Mouse (Mus musculus): ENCODE data around the gene Ubc.
A peak's percentile ranks its signal among the peaks of the same experiment; 100 is the strongest.
"Not testable (repeated sequence)": the region's sequence is repeated elsewhere in the genome, so short reads cannot be mapped to it uniquely, and the experiment has no call there.

Ubc gene

DNA sequence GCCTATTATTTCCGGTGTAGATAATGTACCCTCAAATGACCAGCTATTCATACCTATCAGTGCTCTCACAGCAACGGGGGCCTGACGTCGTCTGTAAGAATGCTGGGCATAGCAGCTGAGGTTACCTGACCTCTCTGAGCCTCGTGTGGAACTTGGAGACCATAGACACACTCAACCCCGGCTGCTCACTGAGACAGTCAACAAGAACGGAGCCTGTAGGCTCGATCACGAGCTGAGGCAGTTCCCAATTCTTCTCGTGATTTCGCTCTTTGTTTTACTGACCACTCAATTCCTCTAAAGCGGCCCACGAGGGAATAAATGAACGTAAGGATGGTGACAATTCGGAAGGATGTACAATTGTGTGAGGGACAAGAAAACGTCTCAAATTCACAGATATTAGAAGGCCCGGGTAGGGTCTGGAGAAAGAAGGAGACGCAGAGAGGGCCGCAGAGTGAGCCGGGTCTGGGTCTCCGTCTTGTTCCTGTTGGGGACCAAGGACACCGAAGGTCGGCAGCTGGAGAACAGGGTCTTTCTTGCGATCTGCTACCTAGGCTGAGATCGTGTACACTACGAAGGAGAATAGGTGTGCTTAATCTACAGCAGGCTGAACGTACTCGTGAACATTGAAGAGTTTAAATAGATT is 15.0 kb upstream of the Ubc start:
- DNase-seq (ENCODE audit: low spot score in 2 of 2): peak; percentile 59 to 86

DNA sequence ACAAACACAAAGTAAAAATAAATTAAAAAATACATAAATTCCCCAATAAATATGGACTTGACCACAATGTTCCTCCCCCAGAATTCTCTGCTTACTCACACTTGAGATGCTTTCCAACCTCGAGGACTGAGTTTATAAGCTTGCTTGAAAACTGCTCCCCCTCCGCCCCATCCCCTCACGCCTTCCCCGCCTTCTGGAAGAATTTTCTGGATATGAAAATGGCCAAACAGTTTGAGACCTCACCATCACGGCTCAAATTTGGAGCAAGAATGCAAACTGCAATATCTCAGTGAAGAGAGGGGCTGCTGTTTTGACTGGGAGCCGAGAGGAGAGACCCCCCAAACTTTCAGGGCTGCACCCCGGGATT is 14.5 kb upstream of the Ubc start:
- no peak for DNase-seq (ENCODE audit: low spot score in 2 of 2)

DNA sequence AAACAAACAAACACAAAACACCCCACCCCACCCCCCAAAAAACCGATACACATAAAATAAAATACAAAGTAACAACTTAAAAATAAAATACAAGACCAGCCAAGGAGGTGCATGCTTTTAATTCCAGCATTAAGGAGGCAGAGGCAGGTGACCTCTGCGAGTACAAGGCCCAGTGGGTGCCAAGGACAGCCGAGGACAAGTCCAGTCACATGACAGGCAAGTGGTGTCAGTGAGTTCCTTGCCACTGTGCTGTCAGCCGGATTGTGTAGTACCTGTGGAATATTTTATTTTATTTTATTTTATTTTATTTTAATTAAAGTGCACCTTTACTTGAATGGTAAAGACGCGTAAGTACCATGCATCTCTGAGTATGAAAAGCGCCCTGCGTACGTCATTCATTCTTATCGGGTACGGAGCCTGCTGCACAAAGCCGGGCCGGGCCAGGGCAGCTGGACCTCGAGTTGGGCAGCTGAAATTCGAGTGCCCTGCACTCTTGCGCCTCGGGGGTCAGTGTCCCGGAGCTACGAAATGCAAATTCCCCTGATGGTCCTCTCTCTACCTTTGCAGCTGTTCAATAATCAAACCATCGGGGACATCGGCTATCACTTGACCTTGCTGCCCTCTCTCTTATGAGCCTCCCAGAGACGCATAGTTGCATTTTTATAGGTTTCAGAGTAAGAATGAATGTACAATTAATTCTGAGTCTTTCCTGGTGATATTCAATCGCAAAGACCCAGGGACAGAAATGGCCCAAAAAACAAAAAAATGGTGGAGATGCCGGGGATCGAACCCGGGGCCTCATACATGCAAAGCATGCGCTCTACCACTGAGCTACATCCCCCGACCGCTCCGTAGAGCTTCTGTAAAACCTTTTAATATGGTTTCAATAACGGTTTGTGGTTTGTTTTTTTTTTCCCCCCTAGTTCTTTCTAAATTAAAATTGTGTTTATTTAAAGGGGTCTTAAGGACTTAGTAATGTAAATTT is 13.8 kb upstream of the Ubc start:
- peak; percentile 71 to 78 for DNase-seq (ENCODE audit: low spot score in 2 of 2)

DNA sequence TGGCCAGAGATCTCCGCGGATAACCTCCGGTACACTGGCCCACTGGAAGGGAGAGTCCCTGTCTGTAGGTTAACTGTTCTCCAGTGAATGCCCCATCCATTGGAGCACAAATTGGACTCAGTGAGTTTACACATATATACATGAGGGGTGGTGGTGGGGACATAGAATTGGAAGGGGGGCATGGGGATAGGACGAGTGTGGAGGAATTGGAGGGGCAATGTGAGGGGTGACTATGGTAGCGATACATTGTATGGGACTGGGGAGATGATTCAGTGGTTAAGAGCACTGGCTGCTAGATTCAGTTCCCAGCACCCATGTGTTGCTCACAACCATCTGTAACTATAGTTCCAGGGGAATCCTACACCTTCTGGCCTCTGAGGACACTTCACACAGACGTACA is 13.0 kb upstream of the Ubc start:
- DNase-seq (ENCODE audit: low spot score in 2 of 2): no peak

DNA sequence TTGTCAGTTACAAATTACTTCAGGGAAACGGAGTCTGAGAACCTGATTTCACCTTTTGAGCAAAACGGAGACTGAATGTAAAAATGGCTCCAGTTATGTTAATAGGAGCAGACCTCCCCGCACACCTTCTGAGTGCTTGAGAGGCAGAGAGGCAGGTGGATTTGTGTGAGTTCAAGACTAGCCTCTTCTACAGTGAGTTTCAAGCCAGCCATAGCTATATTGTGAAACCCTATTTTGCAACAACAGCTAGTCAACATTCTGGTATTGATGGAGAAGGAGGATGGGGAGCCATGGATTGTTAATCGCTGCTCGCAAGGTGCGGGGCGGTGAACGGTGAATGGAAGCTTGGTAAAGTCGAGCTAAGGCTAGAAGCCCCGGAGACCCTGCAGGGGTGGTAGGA is 12.5 kb upstream of the Ubc start:
- DNase-seq (ENCODE audit: low spot score in 2 of 2): no peak

DNA sequence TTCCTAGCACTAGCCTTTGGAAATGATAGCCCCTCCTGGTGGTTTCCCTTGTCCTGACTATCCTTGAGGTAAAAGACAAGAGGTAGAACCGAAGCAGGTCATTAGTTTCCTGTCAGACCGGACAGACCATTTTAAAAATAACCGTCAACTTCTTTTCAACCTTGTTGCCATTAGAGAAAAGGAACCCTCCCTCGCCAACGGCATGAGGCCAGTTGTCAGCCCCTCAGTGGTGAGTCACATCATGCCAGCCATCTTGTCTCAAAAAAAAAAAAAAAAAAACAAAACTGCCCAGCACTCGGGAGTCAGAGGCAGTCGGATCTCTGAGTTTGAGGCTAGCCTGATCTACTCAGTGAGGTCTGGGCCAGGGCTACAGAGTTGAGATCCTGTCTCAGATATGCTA is 10.9 kb upstream of the Ubc start:
- no peak for DNase-seq (ENCODE audit: low spot score in 2 of 2)

DNA sequence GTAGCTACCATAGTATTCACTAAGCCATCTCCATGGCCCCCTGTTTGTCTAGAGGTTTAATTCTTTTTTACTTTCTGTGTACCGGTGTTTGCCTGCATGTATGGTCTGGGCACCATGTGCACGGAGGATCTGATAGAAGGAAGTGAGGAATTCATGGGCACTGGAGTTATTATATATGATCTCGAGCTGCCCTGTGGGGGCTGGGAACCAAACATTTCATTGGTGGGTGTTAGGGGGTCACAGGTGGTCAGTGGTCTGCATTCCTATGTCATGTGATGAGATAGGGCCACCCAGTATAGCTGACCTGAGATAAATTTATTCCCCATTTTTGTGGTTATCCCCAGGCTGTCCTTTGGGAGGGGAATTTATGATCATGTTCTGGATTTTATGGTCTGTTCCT is 5.0 kb upstream of the Ubc start:
- no peak for DNase-seq (ENCODE audit: low spot score in 2 of 2)

DNA sequence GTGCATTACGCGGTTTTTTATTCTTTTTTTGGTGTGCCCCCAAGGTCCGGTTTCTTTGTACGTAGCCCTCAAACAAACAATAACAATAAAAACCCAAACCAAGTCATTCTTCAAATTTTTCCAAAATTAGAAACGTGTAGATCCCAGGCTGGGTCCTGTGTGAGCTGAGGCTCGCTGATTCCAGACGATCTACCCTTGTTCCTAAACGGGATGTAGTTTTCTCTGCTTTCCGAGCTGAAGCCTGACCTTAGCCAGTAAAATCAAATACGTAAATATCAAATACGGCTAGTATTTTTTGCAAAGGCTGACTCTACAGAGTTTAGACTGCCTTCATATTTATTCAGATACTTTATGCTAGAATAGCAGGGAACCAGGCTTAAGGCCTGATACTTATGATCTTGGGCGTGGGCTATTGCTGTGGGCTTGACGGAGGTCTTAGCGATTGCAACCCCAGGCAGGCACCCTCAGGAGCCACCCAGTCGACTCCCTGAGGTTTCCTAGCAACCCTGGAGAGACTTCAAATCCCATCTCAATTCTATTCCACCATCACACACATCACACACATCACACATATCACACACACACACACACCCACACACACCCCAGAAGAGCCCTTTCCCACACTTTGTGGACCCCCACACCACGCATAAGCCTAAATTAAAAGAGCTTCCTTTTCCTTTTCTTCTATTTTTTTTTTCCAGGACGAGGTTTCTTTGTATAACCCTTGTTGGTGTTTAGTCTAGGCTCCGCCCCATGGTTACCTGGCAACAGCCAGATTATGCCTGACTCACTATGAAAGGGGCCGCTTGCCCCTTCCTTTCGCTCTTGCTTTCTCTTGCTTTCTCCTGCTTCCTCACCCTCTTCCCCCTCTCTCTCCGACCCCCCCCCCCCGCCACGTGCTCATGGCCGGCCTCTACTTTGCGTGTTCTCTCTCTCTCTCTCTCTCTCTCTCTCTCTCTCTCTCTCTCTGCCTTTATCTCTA is 3.9 kb upstream of the Ubc start:
- peak; percentile 56 to 85 for DNase-seq (ENCODE audit: low spot score in 2 of 2)

DNA sequence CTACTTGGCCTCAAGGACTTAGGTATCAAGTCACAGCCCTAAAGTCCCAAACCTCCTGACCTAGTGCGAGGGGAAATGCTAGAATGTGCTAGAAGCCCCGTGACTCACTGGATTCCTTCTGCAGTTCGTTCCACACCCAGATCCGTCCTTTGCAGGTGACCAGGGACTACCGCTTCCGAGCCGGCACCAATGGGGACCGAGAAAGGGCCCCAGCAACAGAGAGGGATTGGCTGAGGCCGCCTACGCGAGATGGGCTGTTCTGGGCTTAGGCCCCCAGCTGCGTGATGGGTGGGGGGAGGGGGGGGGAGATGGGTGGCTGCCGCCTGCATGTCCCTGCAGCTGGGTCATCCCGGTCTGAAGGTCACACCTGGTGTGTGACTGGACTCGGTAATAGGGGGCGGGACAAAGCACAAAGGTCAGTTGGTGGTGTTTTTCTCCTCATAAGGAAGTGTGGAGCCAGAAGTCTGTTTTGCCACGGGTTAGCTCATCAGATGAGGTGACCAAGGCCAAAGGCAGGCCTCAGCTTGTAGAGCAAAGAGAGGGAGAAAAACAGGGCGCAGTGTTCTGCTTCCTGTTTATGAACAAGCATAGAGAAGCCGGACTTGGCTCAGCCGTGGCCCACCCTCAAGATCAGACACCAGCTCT is 3.1 kb upstream of the Ubc start:
- DNase-seq (ENCODE audit: low spot score in 2 of 2): peak; percentile 95 to 98

DNA sequence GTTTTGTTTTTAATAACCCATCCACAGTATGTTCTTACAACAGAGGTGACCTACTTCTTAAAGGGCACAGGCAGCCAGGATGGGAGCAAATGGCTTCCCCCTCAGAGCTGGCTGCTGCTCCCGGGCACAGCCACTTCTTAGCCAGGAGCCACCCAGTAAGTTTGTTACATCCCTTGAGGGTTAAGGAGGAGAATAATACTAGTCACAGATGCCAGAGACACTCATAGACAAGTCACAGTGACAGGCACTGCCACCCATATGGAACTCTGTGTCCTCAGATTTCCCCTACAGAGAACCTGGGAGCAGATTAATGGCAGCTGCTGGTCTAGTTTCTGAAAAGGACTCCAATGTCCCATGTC is 2.6 kb upstream of the Ubc start:
- DNase-seq (ENCODE audit: low spot score in 2 of 2): peak in 1 of 2 experiments; percentile 40

DNA sequence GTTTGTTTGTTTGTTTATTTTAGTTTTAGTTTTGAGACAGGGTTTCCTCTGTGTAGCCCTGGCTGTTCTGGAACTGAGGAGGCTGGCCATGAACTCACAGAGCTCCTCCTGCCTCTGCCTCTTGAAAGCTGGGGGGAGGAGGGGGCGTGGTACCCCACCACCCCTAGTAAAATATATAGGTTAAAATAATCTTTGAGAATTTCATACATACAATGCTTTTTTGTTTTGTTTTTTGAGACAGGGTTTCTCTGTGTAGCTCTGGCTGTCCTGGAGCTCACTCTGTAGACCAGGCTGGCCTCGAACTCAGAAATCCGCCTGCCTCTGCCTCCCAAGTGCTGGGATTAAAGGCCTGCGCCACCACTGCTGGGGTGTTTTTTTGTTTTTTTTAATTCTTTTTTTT is 2.2 kb upstream of the Ubc start:
- DNase-seq (ENCODE audit: low spot score in 2 of 2): not testable (repeated sequence)

DNA sequence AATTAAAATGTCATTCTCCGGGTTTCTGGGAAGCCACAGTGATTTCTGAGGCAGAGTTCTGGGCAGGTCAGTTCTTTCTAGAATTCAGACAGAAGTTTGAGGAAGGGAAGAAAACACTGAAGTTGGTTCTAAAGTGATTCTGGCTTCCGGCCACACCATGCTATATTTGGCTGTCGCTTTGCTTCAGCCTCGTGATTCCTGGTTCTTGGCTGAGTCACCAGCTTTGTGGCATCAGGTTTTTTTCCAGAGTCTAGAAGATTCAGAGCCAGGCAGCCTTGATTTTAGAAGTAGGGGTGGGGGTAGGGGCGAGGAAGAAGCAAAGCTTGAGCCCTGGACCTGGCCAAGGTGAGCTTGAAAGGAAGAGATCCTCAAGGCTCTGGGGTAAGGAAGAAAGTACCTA is 1.6 kb upstream of the Ubc start:
- DNase-seq (ENCODE audit: low spot score in 2 of 2): peak in 1 of 2 experiments; percentile 28

DNA sequence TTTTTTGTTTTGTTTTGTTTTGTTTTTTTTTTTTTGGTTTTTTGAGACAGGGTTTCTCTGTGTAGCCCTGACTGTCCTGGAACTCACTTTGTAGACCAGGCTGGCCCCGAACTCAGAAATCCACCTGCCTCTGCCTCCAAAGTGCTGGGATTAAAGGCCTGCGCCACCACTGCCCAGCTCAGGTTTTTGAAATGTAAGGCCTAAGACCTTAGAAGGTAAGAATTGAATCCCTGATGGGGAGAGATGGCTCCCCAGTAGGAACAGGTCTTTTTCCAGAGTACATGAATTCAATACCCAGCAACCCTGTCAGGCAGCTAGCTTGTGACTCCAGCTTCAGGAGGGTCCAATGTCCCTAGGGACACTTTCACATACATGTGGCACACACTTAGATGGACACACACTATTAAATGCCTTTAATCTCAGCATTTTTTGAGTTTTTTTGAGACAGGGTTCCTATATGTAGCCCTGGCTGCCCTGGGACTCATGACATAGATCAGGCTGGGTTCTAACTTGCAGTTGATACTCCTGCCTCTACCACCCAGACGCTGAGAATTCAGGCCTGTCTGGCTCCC is 990 bp upstream of the Ubc start:
- DNase-seq (ENCODE audit: low spot score in 2 of 2): no peak

DNA sequence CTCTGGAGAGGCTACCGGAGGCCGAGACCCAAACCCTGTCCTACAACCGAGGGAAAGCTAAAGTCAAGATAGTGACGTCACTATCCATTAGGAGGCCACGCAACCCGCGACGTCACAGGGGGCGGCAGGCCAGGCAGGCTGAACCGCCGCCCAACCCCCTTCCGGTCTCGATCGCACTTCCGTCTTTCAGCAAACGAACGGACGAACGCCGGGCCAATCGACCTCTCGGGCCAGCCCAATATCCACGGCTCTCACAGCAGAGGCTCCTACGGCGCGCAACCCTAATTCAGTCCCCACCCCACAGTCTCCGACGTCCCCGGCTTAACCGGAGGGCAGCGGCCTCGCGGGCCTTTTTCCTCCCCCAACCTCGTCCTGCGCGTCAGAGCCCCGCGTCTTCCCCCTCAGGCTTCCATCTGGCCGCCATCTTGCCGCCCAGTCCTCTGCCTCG is 847 bp downstream of the Ubc start, which contains the start of gene Gm10382:
TSS of gene Gm10382 (plus strand) at position 192 of the 448 bp plus-strand sequence.
- peak; percentile 86 to 93 for DNase-seq (ENCODE audit: low spot score in 2 of 2)

DNA sequence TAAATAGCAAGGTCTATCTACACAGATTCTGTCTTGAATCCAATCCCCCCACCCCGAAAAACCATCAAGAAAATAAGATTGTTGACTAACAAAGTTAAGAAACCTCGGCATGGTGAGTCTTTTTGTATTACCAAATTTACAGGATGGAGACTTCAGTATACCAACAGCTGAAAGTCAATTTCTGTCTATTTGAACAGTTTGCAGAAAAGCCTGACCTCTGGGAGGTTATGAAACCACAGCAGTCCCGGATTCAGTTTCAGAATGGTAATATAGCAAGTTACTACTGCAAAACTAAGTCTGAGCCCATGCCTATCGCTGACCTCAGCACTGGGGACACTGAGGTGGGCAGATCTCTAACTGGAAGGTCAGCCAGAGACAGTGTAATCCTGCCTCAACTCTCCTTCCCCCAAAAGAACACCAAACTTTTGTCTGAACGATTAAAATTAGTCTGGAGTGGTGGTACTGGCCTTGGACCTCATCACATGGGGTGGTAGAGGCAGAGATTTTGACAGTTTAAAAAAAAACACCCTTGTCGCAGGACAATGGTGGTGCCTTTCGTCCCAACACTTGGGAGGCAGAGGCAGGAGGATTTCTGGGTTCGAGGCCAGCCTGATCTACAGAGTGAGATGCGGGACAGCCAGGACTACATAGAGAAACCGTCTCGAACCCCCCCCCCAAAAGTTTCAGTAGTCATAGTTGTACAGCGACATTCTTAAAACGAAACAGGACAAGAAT is 1.5 kb downstream of the Ubc start:
- DNase-seq (ENCODE audit: low spot score in 2 of 2): no peak

DNA sequence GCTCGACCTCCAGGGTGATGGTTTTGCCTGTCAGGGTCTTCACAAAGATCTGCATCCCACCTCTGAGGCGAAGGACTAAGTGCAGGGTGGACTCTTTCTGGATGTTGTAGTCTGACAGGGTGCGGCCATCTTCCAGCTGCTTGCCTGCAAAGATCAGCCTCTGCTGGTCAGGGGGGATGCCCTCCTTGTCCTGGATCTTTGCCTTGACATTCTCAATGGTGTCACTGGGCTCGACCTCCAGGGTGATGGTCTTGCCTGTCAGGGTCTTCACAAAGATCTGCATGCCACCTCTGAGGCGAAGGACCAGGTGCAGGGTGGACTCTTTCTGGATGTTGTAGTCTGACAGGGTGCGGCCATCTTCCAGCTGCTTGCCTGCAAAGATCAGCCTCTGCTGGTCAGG is 2.7 kb downstream of the Ubc start:
- not testable (repeated sequence) for DNase-seq (ENCODE audit: low spot score in 2 of 2)

DNA sequence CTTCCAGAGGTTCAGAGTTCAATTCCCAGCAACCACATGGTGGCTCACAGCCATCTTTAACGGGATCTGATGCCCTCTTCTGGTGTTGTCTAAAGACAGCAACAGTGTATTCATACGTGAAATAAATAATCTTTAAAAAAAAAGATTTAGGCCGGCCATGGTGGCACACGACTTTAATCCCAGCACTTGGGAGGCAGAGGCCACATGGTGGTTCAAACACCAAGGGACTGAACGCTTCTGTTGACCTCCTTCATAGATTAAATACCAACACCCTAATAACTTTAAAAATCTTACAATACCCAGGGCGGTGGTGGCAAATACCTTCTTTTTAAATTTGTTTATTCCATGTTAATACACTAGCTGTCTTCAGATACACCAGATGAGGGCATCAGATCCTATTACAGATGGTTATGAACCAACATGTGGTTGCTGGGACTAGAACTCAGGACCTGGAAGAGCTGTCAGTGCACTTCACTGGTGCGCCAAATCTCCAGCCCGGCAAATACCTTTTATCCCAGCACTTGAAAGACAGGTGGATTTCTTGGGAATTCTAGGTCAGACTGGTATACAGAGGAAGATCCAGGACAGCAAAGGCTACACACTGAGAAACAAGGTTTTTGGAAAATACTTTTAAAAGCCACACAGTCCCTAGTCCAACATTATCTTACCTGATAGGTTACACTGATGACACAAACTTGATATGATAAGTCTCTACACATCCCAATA is 4.6 kb downstream of the Ubc start:
- no peak for DNase-seq (ENCODE audit: low spot score in 2 of 2)

DNA sequence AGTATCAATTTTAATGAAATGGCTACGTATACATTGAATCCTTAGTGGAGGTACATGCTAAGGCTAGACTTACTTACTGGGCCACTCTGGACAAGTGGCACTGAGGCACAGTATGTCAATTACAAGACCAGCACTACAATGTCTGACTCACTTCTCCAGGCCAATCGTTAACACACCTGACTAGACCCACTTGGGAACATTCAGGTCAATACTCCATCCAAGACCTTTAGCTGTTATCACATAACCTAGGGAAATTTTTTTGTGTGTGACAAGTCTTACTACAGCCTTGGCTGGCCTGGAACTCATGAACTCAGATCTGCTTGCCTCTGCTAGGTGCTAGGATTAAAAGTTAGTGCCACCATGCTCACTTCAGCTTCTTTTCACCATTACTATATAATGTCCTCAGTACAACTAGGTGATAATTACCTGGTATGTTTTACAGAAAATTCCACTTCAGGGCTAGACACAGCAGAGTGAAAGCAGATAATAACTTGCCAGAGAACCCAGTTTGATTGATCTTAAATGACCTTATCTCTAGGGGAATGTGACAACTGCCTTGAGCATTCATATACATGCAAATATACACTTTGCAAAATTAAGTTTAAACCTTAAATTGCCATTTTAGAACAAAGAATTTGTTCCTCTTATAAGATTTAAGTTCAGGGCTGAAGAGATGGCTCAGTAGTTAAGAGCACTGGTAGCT is 5.3 kb downstream of the Ubc start:
- DNase-seq (ENCODE audit: low spot score in 2 of 2): no peak

Measured in spleen, postnatal 10 days (tissue).